Mouse (Mus musculus): ENCODE results near the gene Cyb561d2.

Cyb561d2 gene

GRCm38 (mm10) chr9:107550491-107551116 is 8.6 kb upstream of the Cyb561d2 start:
- no peak for DNase-seq (ENCODE audit: low spot score)

- DNase-seq (ENCODE audit: low spot score): no peak
These were observed 7.5 kb upstream of the Cyb561d2 start for GRCm38 (mm10) chr9:107549297-107550074.

- no peak for DNase-seq (ENCODE audit: low spot score)
These were observed 6.8 kb upstream of the Cyb561d2 start for GRCm38 (mm10) chr9:107548820-107549219.

- DNase-seq (ENCODE audit: low spot score): no peak
These were observed 6.0 kb upstream of the Cyb561d2 start for GRCm38 (mm10) chr9:107547957-107548356.

GRCm38 (mm10) chr9:107547026-107547425 is 5.0 kb upstream of the Cyb561d2 start, which contains the start of gene Zmynd10:
Zmynd10 (plus strand) TSS chr9:107547298.
- peak; percentile 98 for DNase-seq (ENCODE audit: low spot score)

- peak; percentile 86 for DNase-seq (ENCODE audit: low spot score)
These were observed 3.6 kb upstream of the Cyb561d2 start for GRCm38 (mm10) chr9:107545602-107546001.

GRCm38 (mm10) chr9:107545199-107545598 is 3.2 kb upstream of the Cyb561d2 start:
- DNase-seq (ENCODE audit: low spot score): no peak

GRCm38 (mm10) chr9:107544729-107545128 is 2.7 kb upstream of the Cyb561d2 start:
- no peak for DNase-seq (ENCODE audit: low spot score)

- DNase-seq (ENCODE audit: low spot score): no peak
These were observed 2.3 kb upstream of the Cyb561d2 start for GRCm38 (mm10) chr9:107544196-107544700.

- no peak for DNase-seq (ENCODE audit: low spot score)
These were observed 1.3 kb upstream of the Cyb561d2 start for GRCm38 (mm10) chr9:107543299-107543698.

- no peak for DNase-seq (ENCODE audit: low spot score)
These were observed 728 bp upstream of the Cyb561d2 start for GRCm38 (mm10) chr9:107542721-107543120.

- DNase-seq (ENCODE audit: low spot score): no peak
These were observed 326 bp upstream of the Cyb561d2 start for GRCm38 (mm10) chr9:107542352-107542686.

GRCm38 (mm10) chr9:107541005-107541404 is 988 bp downstream of the Cyb561d2 start:
- no peak for DNase-seq (ENCODE audit: low spot score)

GRCm38 (mm10) chr9:107540420-107540819 is 1.6 kb downstream of the Cyb561d2 start:
- DNase-seq (ENCODE audit: low spot score): no peak

- DNase-seq (ENCODE audit: low spot score): no peak
These were observed 2.1 kb downstream of the Cyb561d2 start for GRCm38 (mm10) chr9:107539940-107540339.

GRCm38 (mm10) chr9:107538711-107539110 is 3.3 kb downstream of the Cyb561d2 start:
- DNase-seq (ENCODE audit: low spot score): no peak

- no peak for DNase-seq (ENCODE audit: low spot score)
These were observed 3.8 kb downstream of the Cyb561d2 start for GRCm38 (mm10) chr9:107538231-107538630.

- peak; percentile 46 for DNase-seq (ENCODE audit: low spot score)
These were observed 7.4 kb downstream of the Cyb561d2 start for GRCm38 (mm10) chr9:107534408-107535202.

GRCm38 (mm10) chr9:107533791-107534407 is 8.1 kb downstream of the Cyb561d2 start, which contains the start of gene Tmem115:
Tmem115 (plus strand) TSS chr9:107533945.
- peak; percentile 98 for DNase-seq (ENCODE audit: low spot score)

- DNase-seq (ENCODE audit: low spot score): peak; percentile 85
These were observed 15.6 kb downstream of the Cyb561d2 start for GRCm38 (mm10) chr9:107526198-107527026.

- DNase-seq (ENCODE audit: low spot score): no peak
These were observed 19.6 kb downstream of the Cyb561d2 start for GRCm38 (mm10) chr9:107522400-107522711.

All from embryo, embryonic 10.5 days (tissue).